Mouse (Mus musculus): Measurements from ENCODE around the gene Cdh23.

The Cdh23 gene

DNA sequence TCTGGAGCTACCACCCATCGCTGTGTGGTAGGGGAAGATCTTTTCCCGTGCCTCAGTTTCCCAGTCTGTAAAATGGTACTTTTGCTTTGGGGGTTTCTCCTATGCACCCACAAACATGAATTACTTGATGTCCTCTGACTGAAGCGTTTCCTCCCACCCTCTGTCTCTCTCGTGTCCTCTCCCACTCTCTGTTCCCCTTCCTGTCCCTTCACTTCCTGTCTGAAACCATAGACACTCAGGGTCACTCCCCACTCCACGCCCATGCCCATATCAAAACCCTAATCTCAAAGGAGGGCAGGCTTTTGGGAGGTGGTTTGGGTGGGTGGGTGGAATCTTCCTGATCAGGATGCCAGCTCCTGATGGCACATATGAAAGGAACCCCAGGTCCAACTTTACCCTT is 221.7 kb downstream of the Cdh23 start:
- no peak for DNase-seq (ENCODE audit: low spot score in 2 of 2)

DNA sequence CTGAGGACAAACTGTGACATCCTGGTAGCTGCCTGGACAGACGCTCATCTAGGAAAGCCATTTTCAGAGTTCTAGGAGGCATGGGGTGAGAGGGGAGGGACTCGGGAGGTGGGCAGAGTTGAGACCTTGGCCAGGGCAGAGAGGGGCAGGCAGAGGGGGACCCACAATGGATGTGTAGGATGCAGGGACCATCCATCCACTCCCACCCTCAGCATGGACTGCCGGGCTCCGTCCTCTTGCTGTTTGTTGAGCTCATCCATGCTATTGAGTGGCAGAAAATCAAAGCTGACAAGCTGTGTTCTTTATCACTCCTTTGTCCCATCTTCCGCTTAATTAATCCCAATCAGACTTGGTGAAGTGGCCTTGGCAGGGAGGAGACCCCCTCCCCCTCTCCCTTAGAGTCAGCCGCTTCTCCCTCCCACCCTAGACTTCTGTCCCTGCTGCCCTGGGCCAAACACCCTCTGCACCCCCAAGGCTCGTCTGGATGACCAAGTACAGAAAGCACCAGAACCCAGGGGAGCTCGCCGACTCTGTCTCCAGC is 222.4 kb downstream of the Cdh23 start:
- no peak for DNase-seq (ENCODE audit: low spot score in 2 of 2)

DNA sequence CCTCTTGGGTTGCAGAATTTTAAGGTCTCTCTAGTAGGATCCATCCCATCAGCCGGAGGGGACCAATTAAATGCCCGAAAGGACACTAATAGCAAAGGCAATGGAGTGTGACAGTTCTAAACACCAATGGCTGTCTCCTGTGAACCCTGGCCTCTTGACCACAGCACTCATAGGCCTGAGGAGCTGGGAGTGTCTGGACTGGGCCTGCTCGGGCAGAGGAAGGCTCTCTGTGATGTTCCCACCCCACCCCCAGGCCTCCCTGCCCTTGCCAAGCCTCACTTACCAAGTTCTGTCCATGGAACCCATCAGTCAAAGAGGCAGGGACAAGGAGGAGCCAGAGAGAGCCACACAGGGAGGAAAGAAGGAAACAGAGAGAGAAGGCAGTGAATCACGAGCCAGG is 228.5 kb downstream of the Cdh23 start:
- no peak for DNase-seq (ENCODE audit: low spot score in 2 of 2)

DNA sequence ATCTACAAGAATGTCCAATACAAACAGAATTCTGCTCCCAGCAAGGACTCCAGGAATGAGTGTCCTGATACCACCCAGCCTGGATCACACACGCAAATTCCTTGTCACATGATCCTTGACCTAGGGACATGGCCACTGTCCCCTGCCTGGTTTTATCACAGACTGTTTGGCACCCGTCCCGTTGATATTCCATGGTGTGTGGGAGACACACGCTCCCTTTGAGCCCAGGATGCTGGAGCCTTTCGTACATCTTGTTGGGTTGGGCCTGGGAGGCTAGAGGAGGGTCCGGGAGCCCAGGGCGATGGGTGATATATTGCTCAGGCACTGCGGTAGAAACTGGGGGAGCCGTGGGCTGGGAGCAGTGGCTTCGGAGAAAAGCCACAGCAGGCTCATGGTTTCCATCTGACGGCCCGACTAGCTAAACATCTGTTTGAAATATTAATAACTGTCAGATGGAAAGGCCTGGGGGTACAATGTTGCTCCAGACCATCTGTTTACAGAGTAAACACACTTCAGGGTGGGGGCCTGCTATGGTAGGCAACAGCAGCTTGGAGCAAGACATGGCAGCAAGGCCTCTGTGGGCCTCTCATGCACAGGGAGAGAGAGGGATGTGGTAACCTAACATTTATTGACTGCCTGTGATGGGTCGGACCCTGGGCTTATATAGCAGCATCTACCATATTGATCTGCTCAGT is 232.2 kb downstream of the Cdh23 start:
- DNase-seq (ENCODE audit: low spot score in 2 of 2): no peak

DNA sequence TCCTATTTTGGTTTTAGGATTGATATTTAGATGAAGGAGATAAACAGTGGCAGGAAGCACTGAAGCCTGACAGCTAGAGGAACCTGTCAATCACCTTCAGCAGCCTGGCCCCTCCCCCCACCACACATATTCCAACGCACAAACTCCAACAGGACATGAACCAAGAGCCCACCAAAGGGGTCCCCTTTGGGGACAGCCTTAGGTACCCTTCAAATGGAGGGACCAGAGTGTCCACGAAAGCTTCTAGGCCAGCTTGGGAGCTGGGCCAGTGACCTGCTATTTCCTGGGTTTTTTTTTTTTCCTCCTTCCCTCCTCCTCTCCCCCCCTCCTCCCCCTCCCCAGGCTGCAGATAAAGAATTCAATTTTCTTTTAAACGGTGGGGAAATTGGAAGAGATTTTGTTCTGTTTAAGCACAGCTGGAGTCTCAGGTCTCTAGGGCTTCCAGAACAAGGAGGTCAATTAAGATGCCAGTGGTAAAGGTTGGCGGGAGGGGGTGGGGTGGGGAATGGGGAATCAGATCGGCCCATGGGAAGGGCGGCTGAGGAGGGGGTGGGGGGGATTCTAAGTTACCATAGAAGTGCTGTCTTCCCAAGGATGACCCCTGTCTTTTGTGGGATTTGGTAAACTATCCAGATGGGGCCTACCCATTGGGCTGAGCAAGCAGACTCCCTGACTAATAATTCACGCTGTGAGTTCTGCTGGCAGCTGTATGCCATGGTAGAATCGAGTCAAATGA is 239.5 kb downstream of the Cdh23 start:
- no peak for DNase-seq (ENCODE audit: low spot score in 2 of 2)

DNA sequence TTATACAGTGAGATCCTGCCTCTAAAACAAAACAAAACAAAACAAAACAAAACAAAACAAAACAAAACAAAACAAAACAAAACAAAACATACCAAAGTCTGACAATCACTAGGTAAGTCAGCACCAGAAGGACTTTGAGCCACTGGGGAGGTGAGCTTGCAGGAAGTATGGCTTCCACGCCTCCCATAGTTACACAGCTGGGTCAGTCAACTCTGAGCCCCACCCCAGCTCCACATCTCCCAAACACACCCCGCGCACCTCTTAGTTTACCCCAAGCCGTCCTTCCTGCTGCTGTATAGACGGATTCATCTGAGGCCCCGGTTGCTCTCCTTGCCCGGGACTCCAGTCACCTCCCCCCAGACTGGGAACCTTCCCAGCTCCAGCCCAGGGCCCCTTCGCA is 241.1 kb downstream of the Cdh23 start:
- DNase-seq (ENCODE audit: low spot score in 2 of 2): no peak

DNA sequence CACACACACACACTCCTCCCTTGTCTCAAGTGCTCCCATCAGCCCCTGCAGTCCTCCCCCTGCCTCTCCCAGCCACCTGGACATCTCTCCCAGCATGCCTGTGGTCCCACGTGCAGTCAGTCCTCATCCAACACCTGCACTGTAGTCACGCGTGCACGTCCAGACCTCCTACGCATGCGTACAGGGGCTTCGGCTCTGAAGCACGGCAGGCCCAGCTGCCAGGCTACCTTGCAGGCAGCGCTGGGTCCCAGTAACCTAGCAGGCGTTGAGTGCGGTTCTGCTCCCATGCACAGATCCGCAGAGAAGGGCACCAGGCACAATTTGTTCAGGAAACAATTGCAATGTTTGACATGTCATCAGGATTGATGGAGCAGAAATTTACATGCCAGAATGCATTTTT is 249.1 kb downstream of the Cdh23 start:
- DNase-seq (ENCODE audit: low spot score in 2 of 2): no peak

DNA sequence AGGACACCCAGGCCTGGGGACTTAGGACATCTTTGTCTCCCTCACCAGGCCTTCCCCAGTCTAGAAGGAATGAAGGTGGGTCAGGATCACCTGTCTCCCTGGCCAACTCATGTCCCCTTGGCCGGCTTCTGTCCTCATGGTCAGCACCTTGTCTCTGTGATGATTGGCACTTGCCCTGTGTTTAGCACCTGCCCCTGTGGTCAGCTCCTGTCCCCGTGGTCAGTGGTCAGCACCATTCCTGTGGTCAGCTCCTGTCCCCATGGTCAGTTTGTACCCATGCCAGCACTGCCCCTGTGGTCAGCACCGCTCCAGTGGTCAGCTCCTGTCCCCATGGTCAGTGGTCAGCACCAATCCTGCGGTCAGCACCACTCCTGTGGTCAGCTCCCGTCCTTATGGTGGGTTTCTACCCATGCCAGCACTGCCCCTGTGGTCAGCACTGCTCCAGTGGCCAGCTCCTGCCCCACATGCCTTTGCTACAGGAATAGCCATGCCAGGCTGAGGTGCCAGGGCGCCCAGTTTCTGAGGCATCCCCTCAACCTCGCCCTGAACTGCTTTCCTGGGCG is 251.2 kb downstream of the Cdh23 start:
- no peak for DNase-seq (ENCODE audit: low spot score in 2 of 2)

DNA sequence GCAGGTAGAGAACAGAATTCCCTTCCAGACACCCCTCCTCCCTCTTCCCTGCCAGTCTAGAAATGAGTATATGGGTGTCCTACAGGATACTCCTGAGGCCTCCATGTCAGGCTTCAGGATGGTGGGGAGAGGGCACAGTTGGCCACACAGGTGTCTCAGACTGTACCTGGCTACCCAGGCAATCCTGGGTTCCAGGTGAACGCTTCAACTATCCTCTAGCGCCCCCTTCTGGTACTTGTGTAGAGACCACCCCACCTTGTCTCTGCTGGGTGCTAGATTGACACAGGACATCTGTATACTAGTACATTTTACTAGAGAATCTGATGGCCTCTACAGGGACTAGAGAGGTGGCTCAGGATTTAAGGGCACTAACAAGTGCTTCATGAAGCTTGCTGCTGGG is 253.2 kb downstream of the Cdh23 start:
- no peak for DNase-seq (ENCODE audit: low spot score in 2 of 2)

DNA sequence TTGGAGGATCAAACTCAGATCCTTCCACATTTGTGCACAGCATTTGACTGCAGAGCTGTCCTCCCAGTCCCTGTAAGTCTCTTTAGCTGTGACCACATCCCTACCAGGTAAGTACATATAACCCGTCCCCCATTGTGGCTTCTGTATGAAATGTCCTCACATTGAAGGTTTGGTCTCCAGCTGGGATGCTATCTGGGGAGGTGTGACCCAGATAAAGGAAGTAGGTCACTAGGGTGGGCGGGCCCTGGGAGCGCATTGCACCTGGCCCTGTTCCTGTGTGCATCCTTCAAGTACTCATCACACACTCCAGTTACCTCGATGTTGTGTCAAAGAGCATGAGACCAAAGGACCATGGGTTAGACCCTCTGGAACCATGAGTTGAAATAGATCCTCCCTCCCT is 254.0 kb downstream of the Cdh23 start:
- DNase-seq (ENCODE audit: low spot score in 2 of 2): no peak

DNA sequence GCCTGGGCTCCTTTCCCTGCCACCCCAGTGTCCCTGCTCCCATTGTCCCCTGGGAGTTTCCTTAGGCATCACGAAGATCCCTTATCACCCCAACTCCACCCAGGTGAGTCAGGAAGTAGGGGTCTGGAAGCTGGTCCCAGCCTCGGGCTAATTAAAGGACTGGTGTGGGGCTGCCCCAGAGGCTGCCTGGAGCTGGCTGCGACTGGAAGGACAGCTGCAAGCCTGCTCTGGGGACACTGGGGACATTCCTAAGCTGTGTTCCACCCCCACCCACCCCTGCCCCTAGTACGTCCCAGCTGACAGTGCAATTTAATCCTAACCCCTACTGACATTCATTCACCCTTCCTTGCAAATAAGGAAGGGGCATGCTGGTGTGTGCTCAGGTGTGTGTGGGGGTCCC is 263.6 kb downstream of the Cdh23 start:
- no peak for DNase-seq (ENCODE audit: low spot score in 2 of 2)

DNA sequence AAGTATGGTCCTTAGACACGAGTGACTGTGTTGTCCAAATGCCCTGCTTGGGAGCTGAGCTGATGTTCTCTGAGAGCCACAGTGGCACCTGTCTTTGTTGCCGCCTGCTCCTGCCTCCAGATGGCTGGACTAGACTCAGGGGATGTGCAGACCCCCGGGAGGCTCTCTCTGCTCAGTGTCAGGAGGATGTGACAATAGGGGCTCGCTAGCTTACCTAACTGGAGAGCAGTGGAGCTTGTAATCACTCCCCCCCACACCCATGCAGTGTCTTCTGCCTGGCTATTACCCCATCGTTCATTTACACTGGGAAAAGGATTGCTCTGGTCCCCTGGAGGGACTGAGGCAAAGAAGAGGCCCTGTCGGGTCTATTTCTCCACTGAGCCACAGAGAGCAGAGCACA is 265.7 kb downstream of the Cdh23 start:
- DNase-seq (ENCODE audit: low spot score in 2 of 2): no peak

DNA sequence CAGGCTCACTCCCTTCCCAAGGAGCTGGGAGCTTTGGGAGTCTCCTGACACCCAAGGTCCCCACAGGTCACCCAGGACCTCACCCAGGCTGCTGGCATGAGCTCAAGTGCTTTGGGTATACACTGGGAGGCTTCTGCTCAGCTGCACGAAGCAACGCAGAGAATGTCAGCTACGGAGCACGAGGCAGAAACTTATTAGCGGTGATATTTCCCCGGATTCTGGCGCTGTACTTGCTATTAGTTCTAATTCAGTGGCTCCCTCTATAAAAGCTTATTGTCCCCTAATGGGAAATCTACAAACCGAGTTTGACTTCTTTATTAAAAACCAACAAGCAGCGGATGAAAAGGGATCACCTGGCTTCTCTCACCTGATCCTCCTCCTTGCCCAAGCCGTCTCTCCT is 266.3 kb downstream of the Cdh23 start:
- no peak for DNase-seq (ENCODE audit: low spot score in 2 of 2)

DNA sequence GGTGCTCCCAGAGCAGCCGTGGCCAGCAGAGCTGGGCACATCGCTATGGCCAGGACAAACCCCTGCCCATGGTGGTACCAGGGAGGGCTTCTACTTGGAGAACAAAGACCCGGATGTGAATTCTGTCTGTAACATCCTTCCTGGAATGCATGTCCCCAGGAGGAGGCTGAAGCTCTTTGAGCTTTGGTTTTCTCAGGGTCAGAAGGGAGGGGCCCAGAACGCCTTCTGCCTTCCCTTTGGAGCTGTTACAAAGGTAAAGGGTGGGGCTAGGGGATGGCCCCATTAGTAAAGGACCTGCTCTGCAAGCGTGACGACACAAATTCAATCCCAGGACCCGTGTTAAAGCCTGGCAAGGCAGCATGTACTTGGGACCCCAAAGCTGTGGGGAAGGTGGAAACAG is 273.5 kb downstream of the Cdh23 start:
- no peak for DNase-seq (ENCODE audit: low spot score in 2 of 2)

DNA sequence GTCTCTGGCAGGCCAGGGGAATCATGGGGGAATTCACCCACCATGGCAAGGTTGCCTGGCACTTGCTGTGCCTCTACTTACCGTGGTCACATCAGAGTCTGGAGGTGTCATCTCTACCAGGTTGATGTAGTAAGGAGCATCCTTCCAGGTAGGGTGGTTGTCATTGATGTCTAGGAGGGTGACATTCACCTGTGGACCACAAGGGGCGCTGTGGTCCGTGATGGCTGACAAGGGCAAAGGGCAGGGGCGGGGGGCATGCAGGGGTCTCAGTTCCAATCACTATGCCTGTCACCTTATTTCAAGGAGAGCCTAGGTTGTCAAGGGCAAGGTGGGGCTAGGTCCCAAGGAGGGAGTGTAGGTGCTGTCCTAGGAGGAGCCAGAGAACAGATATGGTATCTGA is 276.7 kb downstream of the Cdh23 start:
- no peak for DNase-seq (ENCODE audit: low spot score in 2 of 2)

DNA sequence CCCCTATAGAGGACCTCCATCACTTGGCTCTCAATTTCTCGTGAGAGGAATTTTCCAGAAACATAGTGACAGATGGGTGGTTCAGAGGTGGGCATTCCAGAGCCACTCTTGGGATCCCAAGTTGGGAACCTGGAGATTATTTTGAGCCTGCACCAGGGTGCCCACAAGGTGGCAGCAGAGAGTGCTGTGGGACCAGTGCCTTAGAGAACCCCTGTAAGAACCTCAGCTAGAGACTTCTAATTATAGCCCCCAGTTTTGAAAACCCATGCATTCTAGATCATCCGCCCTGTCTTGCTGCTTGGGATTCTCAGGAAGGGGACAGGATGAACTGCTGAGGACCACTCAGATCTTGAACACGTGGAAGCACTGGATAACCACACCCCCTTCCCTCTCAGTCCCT is 278.2 kb downstream of the Cdh23 start:
- peak; percentile 33 to 57 for DNase-seq (ENCODE audit: low spot score in 2 of 2)

DNA sequence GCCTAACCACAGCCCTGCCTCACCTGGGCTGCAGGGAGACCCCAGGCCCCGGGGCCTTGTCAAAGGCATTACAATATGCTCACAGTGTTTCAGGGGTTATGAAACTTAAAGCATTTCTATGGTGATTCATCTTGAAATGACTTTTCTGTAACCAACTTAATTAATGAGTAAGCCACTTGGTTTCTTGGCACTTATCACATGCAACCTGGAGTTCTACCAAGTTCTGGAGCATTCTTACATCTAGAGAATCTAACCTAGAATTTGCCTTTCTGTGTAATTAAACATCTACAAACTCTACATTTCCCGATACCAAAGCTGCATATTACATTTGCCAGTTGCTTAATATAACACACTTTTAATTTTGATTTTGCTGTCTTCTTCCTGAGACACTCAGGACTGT is 279.2 kb downstream of the Cdh23 start:
- DNase-seq (ENCODE audit: low spot score in 2 of 2): no peak

DNA sequence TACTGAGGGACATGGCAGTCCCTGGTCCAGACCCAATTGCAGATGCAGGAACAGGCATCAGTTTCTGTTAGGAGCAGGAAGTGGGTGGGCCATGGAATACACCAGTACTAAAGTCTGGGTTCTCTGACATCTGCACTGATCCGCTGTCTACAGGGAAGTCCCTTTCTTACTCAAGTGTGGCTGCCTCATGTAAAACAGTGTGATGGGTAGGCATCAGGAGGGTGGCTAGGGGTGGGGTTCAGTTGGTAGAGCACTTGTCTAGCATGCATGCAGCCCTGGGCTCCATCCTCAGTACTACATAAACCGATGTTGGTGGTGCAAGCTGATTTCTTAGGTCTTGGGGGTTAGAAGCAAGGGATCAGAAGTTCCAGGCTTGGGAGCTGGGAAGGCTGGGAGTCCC is 282.5 kb downstream of the Cdh23 start:
- no peak for DNase-seq (ENCODE audit: low spot score in 2 of 2)

DNA sequence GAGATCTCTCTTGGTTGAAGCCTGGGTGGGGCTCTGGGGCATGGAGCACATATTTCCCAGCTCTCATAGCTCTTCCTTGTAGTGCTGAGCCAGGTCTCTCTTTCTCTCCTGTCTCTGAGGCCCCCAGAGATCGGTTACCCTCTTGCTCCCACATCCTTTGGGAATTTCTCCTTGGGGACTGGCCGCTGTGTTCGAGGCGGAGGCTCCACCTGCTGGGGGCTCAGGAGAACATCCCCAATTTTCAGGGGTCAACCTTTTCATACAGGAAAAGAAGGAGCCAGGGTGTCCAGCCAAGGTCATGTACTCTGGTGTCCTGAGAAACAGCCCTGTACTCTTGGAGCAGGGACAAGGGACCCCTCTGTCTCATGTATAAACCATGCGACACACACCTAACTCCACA is 284.5 kb downstream of the Cdh23 start:
- DNase-seq (ENCODE audit: low spot score in 2 of 2): no peak

DNA sequence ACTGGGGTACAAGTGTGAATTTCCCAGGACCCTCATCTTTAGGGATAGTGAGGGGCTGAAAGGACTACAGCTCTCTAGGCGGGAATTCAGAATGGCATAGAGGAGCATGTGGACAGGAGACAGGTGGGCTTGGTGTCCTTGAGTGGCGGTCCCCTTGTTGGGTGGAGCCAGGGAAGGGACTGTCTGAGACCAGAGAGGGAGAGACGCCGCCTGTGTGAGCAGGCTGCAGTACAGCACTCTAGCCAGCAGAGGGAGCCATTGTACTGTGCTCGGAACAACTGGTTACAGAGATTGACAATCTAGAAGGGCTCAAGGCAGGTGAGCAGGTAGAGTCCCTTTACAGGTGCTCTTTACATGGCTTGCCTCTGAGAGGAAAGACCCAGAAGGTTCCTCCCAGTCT is 288.5 kb downstream of the Cdh23 start:
- DNase-seq (ENCODE audit: low spot score in 2 of 2): peak; percentile 45 to 67

DNA sequence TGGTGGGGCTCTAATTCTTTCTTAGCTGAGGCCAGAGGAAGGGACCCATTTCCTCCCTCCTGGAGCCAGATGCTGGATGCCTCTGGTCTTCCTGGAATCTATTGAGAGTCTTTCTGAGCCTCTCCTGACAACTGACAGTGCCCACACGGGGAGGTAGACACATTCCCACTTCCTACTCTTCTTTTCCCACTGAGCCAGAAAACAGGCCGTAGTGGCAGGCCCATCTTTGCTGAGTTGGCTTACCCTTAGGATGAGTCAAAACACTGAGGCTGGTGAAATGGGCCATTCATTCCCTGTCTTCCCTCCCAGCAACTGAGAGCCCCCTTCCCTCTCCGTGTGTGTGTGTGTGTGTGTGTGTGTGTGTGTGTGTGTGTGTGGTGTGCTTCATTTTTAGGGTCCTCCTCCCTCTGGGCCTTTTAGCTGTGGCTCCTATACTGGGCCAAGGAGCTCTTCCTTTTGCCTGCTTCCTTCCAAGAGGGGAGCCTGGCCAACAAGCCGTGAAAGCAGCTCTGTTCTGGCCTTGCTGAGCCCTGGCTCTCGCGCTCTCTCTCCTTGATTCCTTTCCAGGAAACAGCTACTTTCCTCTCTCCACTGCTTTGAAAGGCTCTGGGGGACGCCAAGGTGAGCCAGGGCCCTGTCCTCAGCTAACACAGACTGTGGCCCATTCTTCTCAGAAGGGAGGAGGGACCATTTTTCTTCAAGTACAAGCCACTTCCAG is 290.7 kb downstream of the Cdh23 start:
- peak in 1 of 2 experiments; percentile 48 for DNase-seq (ENCODE audit: low spot score in 2 of 2)

DNA sequence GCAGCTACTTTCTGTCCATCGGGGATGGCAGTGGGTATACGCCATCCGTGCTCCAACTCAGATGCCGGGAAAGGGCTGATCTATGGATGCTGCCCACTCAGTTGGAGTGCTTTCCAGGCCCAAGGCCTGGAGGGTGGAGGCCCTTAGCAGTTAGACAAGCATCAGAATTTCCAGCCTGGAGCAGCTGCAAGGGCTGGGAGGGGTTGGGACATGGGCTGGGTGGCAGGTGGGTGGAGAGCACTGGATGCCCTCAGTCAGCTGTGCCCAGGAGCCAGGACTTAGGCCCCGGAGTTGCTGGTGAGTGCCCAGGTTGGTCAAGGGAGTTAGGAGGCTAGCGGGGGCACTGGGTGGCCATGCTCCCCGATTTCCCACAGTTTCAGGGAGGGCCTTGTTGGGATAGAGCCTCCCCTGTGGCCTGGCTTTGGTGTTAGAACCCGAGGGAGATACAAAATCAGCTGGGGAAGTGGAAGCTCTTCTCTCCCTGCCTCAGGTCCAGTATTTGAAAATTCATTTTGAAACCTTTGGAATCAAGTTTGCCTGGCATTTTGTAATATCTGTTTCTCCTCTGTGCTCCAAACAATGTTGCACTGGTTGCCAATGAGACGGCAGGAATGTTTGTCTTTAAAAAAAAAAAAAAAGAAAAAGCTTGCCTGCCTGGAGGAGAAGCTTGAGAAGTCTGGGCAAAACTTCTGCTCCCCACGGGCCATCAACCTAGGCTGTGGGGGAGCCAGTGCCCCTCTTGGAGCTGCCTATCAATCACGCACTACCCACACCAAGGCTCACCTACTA is 295.6 kb downstream of the Cdh23 start:
- no peak for DNase-seq (ENCODE audit: low spot score in 2 of 2)
